Mouse (Mus musculus) limb, embryonic 12.5 days (tissue): ENCODE measurements around the gene Rabgap1l. TPM values are rescaled to one million over a fixed set of nuclear protein-coding genes. Genes with fewer than 3 reads are reported as not detected.

ENCODE experiments used
- ATAC-seq: fragments of 200-750 bp; cut with Nextera tagmentation; 2 replicates; pipeline ENCODE4 v1.8.0; 2017; ENCODE audit warnings: low read depth, moderate TSS enrichment; ENCODE audit not compliant: insufficient number of reproducible peaks, insufficient read depth, low FRiP score, low TSS enrichment
- H3K27ac ChIP-seq: fragments of 300-500 bp; sonication (generic); 2 replicates; pipeline ENCODE4 v1.5.1; 2016; ENCODE audit warnings: mild to moderate bottlenecking, moderate library complexity
- H3K27me3 ChIP-seq: fragments of 300-500 bp; sonication (generic); 2 replicates; pipeline ENCODE4 v1.6.1; 2016; ENCODE audit warnings: mild to moderate bottlenecking, moderate library complexity
- H3K36me3 ChIP-seq: fragments of 300-500 bp; sonication (generic); 2 replicates; pipeline ENCODE4 v1.6.1; 2016; ENCODE audit warnings: mild to moderate bottlenecking, moderate library complexity
- H3K4me1 ChIP-seq: fragments of 300-500 bp; sonication (generic); replicated peaks from 2 replicates; pipeline ENCODE4 v1.6.1; 2016
- H3K4me2 ChIP-seq: fragments of 300-500 bp; sonication (generic); 2 replicates; pipeline ENCODE4 v1.6.1; 2016; ENCODE audit warnings: mild to moderate bottlenecking, moderate library complexity
- H3K4me3 ChIP-seq: fragments of 300-500 bp; sonication (generic); replicated peaks from 2 replicates; pipeline ENCODE4 v1.5.1; 2016; ENCODE audit warnings: mild to moderate bottlenecking
- H3K9ac ChIP-seq: fragments of 300-500 bp; sonication (generic); replicated peaks from 2 replicates; pipeline ENCODE4 v1.6.1; 2016; ENCODE audit warnings: mild to moderate bottlenecking, moderate library complexity
- H3K9me3 ChIP-seq: fragments of 300-500 bp; sonication (generic); 2 replicates; pipeline ENCODE4 v1.6.1; 2016; ENCODE audit warnings: mild to moderate bottlenecking, moderate library complexity
- WGBS: fragments of 180-500 bp; shearing (Covaris S2); methylation state at CpG from one replicate; pipeline ENCODE4 v1.1.7; 2016; 5-methylcytosine and 5-hydroxymethylcytosine counted together
- microRNA counts: library from miRNA; unstranded; fragments of <30 nt; microRNA quantifications from one replicate; lab custom pipeline; 2017
- microRNA-seq: library from miRNA; unstranded; fragments of <30 nt; microRNA quantifications from one replicate; pipeline ENCODE4, GENCODE M21; 2017
- polyA plus RNA-seq: library from polyadenylated mRNA; unstranded; fragments of >200 nt; fragmentation: Nextera tagmentation; extraction: Ambion mirVana; gene quantifications from 2 replicates; pipeline ENCODE4 v1.2.1, GENCODE M21; 2016

Gene Rabgap1l
- polyA plus RNA-seq, 1 experiment from 2014 or later = 17.3 TPM

DNA sequence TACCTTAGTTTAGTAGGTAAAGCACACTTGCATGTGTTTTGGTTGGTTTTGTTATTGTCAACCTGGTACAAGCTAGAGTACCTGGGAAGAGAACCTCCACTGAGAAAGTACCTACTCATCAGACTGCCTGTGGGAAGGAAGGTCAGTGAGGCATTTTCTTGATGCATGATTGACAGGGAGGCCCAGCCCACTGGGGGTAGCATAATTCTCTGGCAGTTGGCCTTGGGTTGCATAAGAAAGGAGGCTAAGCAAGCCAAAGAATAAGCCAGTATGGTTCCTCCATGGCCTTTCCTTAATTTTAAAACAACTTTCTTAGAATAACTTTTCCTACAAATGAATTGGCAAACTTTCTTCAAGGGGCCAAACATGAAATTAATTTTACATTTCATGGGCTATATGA lies 587.5 kb downstream of the Rabgap1l start:
- H3K27me3 ChIP-seq = no peaks in the 10 kb centered on the region
- H3K4me1 ChIP-seq = 0 out of 2 replicates have a peak, but pooled peaks cover under 1% of the 10 kb centered on the region
- H3K9me3 ChIP-seq = no peaks in the 10 kb centered on the region
- no peak overlapping the region for H3K9ac ChIP-seq
- no peak overlapping the region for H3K27ac ChIP-seq
- no peak overlapping the region for H3K4me3 ChIP-seq
- no peak overlapping the region for H3K4me2 ChIP-seq
- H3K36me3 ChIP-seq = peaks cover 70% of the 10 kb centered on the region
- ATAC-seq = no peak

DNA sequence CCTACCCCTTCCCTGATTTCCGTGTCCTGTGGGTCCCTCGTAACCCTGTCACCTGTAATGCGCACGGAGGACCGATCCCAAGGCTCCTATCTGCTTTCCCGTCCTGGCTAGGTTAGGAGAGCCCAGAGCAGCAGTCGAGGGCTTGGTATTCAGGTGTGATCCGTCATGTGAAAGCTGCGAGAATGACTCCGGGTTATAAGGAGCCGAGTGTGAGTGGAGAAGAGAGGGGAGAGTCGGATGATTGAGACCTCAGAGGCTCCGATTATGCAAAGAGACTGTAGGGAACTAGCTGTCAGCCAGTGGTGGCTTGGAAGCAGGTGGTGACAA lies 597.7 kb downstream of the Rabgap1l start:
- peak overlapping the region; percentile 79 for H3K27ac ChIP-seq
- peak overlapping the region; percentile 79 for H3K9ac ChIP-seq
- no peak for ATAC-seq
- H3K36me3 ChIP-seq = peaks cover 28% of the 10 kb centered on the region
- H3K4me1 ChIP-seq = peaks cover 3% of the 10 kb centered on the region
- 0% methylated on average over 13 of the region's 13 CpGs for WGBS
- no peaks in the 10 kb centered on the region for H3K27me3 ChIP-seq
- no peaks in the 10 kb centered on the region for H3K9me3 ChIP-seq
- H3K4me3 ChIP-seq = peak overlapping the region; percentile 83
- H3K4me2 ChIP-seq = peak overlapping the region; percentile 82

DNA sequence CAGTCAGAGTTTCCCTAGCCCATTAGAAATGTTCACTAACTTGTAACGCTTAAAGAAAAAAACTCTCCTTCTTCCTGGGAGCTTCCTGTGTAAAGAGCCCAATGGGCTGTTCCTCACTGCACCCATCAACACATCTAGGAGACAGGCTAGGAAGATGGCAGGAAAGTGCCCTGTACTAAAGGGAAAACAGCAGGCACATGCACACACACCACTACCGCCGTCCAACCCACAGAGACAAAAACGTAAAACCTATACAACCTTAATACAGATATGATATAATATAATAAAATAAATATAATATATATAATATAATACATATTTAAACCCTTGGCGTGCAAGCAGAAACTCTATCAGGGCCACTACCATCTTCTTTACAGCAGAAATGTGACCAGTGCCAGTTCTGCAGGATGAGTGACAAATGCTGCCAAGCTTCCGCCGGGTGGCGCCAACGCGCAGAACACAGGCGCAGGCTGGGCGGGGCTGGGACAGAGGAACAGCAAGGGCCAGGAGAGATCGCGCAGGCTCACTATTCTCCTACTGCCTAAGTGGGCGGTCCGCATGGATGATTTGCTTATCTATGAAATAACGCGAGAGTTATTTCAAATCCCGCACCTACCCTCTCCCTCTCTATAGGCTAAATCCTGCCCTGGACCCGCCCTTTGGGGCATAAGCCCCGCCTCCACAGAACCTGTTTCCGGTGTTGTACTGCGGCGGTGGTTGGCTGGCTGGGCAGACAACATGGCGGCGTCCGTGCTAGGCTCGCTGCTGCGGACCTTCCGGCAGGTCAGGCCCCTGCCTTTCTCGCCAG lies 598.3 kb downstream of the Rabgap1l start, which contains the start of gene Mrps14:
Gene Mrps14, plus strand, starts transcription at position 687 of the 808 bp plus-strand sequence.
- WGBS = 8% methylated on average over 31 of the region's 31 CpGs
- H3K9me3 ChIP-seq = no peaks in the 10 kb centered on the region
- H3K4me3 ChIP-seq = peak within 1 kb of the TSS; percentile 83
- no peaks in the 10 kb centered on the region for H3K27me3 ChIP-seq
- ATAC-seq = peak; percentile 99
- peak within 1 kb of the TSS; percentile 79 for H3K9ac ChIP-seq
- peak within 1 kb of the TSS; percentile 79 for H3K27ac ChIP-seq
- peaks cover 3% of the 10 kb centered on the region for H3K4me1 ChIP-seq
- peaks cover 23% of the 10 kb centered on the region for H3K36me3 ChIP-seq
- H3K4me2 ChIP-seq = peak within 1 kb of the TSS; percentile 82

DNA sequence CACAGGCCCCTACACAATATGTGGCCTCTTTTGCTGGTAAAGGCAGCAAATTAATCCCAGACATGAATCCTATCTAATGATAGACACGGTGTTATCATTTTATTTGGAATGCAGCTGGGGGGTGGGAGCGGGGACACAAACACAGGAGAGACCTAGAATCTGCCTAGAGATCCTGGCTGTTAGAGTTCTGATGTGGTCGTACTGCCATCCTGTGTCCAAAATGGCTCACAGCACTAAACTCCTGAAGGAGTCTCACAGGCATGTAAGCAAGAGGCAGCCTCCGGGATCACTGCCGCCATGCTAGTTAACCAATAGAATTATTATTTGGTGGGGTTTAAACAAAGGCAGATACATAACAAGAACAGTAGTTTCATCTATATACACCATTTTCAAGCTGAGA lies 608.5 kb downstream of the Rabgap1l start:
- ATAC-seq = peak; percentile 72; the same call in 1 of the 2 replicates
- Histone ChIP-seq H3K9ac (no peak overlapping the region), H3K4me1 (peaks cover 5% of the 10 kb centered on the region; the same call in 1 of the 2 replicates), H3K36me3 (no peaks in the 10 kb centered on the region), H3K27ac (no peak overlapping the region), H3K9me3 (no peaks in the 10 kb centered on the region), H3K4me2 (0 out of 2 replicates have a peak overlapping the region, but pooled peaks have one; percentile 13), H3K4me3 (no peak overlapping the region), H3K27me3 (no peaks in the 10 kb centered on the region)
- WGBS = 17% methylated on average over 5 of the region's 5 CpGs

DNA sequence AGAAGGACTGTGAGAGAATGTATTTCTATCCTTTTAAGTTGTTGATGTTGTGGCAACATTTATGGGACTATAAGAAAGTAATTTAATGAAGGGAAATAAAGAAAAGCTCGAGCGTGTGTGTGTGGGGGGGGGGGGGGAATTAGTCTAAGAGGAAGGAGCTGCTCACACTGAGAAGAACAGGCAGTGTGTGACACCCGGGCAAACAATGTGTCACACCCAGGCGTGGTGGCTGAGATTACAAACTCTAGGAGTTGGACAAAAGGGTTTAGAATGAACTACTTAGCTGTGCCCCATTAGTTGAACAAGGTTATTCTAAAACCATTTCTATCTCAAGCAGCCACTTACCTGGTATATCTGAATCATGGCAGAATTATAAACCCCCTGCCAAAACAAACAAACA lies 611.8 kb downstream of the Rabgap1l start:
- ATAC-seq = no peak
- Histone ChIP-seq H3K9me3 (no peaks in the 10 kb centered on the region), H3K4me2 (peak overlapping the region; percentile 1; the same call in 1 of the 2 replicates), H3K4me3 (no peak overlapping the region), H3K36me3 (no peaks in the 10 kb centered on the region), H3K9ac (no peak overlapping the region), H3K27ac (no peak overlapping the region), H3K4me1 (peaks cover 5% of the 10 kb centered on the region; the same call in 1 of the 2 replicates), H3K27me3 (no peaks in the 10 kb centered on the region)
- 54% methylated on average over 4 of the region's 4 CpGs for WGBS

DNA sequence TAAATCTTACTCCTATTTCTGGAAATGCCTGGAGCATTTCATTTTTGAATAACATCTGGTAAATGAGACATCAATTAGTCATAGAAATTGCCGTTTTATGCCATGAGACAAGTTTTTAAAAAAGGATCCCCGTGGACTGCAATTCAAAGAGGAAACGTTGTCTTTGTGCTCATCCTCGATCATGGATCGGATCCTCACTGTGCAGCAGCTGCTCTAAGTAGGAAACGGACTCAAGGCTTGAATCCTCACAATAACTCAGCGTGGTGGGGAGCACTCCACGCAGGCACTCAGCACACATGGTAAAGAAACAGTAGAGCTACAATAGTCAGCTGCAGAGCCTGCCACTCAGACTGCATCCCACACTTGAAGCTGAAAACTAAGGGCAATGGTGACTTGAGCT lies 616.1 kb downstream of the Rabgap1l start:
- Histone ChIP-seq H3K27ac (no peak overlapping the region), H3K4me2 (no peak overlapping the region), H3K4me3 (no peak overlapping the region), H3K9ac (no peak overlapping the region), H3K9me3 (no peaks in the 10 kb centered on the region), H3K4me1 (peaks cover 5% of the 10 kb centered on the region; the same call in 1 of the 2 replicates), H3K27me3 (no peaks in the 10 kb centered on the region), H3K36me3 (no peaks in the 10 kb centered on the region)
- WGBS = 85% methylated on average over 8 of the region's 8 CpGs
- no peak for ATAC-seq

MicroRNAs encoded within 50 kb of the gene (microRNA counts, 519-probe panel; counts per million panel counts)
- microRNA mmu-miR-1927 (lab: Ali Mortazavi, UCI) = 2,764 counts per million, percentile 13 among the panel's probes with 10 or more counts

Small RNA genes lying within 50 kb of the gene (microRNA-seq; reads per million reads assigned to microRNA genes)
- not detected for gene Mir1927

Other genes starting within 250 kb of the Rabgap1l start
- 10.0 and 10.6 TPM in 2 replicates for gene Rc3h1, start 113.2 kb upstream of the Rabgap1l start, polyA plus RNA-seq
- gene Serpinc1, start 185.4 kb upstream of the Rabgap1l start, polyA plus RNA-seq = 2.8 TPM in 2 replicates
- 8.5 and 11.1 TPM in 2 replicates for gene Zbtb37, start 241.6 kb upstream of the Rabgap1l start, polyA plus RNA-seq